Mouse (Mus musculus): ENCODE measurements around the gene Cip2a.

GRCm38 (mm10) chr16:48973548-48973947 lies 20.4 kb upstream of the Cip2a start:
- no peak for TF ChIP-seq POLR2A (IDR thresholded peaks at IDR 0.05; ENCODE audit: borderline replicate concordance, extremely low read depth, insufficient read depth, insufficient read length, poor library complexity, severe bottlenecking)
- peak; percentile 27; the same call in 1 of the 2 replicates for TF ChIP-seq CTCF (IDR thresholded peaks at IDR 0.05; ENCODE audit: borderline replicate concordance, extremely low read depth, insufficient read depth, insufficient read length)
